Mouse (Mus musculus): Measurements from ENCODE around the gene Zfp423.

Gene Zfp423

GRCm38 (mm10) chr8:87740946-87741530 is 218.4 kb downstream of the Zfp423 start:
- DNase-seq = no peak

DNA sequence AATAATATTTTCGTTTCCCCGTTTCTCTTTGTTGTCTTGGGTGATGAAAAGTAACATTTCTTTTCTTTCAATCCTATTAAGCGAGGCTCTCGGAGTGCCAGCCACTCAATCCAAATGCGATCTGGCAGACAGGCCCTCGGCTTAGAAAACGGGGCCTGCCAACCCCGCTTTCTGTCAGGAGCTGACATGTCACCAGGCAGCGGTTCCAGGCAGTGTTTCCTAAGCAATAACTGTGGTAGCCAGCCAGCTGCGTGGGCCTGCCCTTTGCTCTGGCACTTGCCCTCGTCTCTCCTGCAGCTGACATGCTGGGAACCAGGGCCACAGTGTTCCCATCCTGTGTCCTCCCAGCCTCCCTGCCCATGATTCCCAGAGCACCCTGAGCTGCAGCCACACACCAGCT is 221.5 kb downstream of the Zfp423 start:
- peak; percentile 37 for DNase-seq

DNA sequence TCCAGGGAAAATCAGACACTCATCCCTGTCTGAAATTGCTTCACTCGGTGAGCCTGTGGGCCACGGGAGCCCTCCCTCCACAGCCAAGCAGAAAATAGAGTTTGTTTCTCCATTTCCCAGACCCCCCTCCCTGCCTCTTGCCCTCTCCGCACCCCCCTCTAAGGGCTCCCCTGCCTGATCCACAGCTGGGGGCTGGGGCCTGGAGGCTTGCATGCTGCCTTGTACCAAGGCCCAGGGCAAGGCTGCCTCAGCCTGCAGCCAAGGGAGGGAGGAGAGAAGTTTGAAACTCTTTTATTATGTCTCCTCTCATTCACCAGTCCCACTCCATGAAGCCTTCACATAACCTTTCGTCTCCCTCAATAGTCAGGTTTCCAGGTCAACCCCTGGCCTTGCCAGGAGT is 224.5 kb downstream of the Zfp423 start:
- DNase-seq = no peak

DNA sequence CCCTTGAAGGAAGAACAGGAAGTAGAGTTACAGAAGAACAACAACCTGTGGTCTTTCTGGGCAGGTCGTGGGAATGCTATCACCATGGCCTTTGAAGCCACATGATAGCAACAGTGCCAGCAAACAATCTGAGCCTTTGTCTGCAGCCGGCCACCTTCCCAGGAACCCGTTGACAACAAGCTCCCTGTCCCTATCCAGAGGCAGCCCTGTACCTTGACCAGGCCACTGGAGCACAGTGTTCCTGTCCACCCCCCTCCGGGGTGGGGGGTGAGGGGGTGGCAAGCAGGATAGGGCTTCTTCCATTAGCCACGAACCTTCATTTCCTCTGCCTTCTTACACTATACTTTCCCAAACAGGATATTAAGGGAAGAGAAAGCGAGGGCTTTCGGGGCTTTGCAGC is 224.9 kb downstream of the Zfp423 start:
- DNase-seq = no peak

DNA sequence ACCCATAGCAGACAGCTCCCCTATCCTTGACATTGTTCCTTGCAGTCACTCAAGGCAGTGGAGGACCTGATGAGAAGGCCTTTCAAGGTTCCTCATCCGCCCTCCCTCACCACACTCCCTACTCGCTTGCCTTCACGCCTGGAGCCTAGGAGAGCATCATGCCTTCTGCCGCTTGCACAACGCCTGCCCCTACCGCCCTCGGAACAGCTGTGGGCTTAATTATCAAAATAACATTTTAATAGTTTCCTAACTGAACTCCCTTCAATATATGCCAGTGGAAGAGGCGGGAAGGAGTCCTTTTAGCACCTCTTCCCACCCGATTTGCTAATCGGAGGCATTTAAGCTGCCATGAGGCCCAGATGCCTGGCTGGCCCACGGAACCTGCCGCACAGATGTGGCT is 228.3 kb downstream of the Zfp423 start:
- DNase-seq = no peak

DNA sequence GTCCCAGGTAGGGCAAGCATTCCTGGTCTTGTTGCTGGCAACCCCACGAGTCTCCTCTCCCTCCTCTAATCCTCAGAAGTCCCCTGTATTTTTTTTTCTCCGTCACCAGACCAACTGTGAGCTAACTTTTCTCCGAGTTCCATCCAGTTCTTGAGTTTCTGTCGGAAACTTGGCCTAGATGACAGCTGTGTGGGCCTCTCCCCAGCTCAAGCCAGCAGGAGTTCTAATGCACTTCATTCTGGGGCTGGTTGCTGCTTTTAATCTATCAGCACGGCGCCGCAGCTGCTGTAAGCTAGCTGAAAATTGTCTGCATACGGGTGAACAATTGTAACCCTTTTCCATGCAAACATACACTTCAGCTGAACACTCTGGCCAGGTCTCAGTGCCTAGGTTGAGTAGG is 236.4 kb downstream of the Zfp423 start:
- no peak for DNase-seq

- DNase-seq = no peak
Measured at GRCm38 (mm10) chr8:87719137-87719815, 240.1 kb downstream of the Zfp423 start.

DNA sequence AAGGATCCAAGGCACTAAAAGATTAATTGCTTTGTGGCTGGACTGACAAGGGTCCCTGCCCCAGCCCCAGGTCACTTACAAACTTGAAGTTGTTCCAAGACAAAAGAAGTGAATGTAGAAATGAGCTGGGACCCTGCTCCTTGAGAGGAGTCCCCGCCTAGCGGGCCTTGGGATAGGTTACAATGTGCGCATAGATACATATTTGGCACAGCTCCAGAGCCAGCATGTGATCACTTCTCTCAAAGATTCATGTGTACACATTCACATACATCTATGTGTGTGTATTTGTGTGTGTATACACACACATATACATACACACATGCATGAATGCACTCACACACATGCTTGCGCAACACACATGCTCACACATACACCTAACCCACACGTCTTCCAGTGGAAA is 241.9 kb downstream of the Zfp423 start:
- no peak for DNase-seq

DNA sequence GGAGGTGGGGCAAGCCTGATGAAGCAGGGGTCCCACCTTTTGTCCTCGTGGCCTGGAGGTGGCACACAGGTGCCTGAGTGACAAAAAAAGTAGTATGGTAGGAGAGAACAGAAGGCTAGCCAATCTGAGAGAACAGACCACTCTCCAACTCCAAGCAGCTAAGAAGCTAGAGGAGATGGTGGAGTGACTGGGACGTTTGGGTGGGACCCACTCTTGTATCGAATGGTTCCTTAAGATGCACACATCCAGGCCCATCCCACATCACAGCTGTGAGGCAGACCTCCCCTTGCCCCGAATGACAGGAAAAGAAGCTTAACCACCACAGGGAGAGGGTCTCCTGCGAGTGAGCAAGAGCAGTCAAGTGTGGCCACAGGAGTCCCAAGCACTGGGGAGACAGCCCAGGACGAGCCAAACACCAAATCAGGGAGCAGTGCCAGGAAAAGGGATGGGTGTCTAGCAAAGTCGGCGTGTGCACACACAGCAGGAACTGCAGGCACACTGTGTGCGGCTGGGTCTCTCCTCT is 242.6 kb downstream of the Zfp423 start:
- DNase-seq = no peak

GRCm38 (mm10) chr8:87715731-87716682 is 243.4 kb downstream of the Zfp423 start:
- peak; percentile 83 for DNase-seq

DNA sequence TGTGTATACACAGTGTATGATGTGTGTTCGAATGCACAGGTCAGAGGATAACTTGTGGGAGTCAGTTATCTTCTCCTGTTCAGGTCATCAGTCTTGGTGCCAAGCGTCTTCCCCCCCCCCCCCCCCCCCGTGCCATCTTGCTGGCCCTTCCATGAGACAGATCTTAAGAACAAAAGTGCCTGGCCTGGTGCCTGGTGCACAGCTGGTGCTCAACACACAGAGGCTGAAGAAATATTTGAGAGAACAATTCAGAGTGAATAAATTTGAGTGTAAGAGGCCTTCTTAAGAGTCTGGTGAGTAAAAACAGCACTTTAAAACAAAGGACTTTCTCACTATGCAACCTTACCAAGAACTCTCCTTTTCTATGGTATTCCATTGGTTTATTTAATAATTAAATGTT is 245.4 kb downstream of the Zfp423 start:
- peak; percentile 39 for DNase-seq

DNA sequence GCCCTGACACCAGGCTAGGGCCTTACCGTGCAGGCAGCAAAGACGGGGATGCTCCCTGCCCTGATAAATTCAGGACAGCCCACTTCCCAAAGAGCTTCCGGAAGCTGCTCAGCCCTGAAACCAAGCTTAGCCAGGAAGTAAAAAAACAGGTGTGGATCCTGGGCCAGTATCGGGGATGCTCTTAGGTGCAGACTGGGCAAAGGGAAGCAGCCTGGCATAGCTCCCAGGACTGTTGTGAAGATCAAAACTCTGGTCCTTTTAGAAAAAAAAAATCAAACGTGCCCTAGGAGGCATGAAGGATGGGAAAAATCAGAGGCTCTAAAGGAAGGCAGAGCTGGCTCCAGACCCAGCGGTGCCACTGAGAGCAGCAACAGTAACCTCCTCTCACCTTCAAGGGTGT is 247.4 kb downstream of the Zfp423 start:
- no peak for DNase-seq

- DNase-seq = no peak
Measured at GRCm38 (mm10) chr8:87708127-87708637, 251.2 kb downstream of the Zfp423 start.

GRCm38 (mm10) chr8:87707176-87707575 is 252.2 kb downstream of the Zfp423 start:
- no peak for DNase-seq

GRCm38 (mm10) chr8:87704756-87705155 is 254.6 kb downstream of the Zfp423 start:
- DNase-seq = no peak

GRCm38 (mm10) chr8:87702790-87703311 is 256.5 kb downstream of the Zfp423 start:
- DNase-seq = no peak

DNA sequence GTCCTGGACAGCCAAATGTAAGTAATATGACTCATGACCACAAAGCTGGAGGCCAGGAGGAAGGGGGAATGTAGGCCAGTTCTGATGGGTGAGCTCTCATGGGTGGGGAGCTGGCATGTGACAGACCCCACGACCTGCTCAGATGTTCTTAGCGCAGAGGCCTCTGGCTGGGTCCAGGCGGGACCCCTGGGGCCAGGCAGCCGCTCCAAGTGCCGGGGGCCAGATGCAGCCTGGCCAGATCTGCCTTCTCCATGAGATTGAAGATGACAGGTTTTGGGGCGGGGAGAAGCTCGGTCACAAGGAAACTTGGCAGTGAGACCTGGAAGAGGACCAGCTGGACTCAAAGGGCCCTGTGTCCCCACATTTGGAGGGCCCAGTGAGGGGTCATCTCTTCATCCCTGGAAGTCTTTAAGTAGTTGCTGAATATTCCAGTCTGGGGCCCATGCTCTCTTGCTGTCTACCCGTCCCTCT is 257.3 kb downstream of the Zfp423 start:
- DNase-seq = peak; percentile 26

- no peak for DNase-seq
Measured at GRCm38 (mm10) chr8:87701583-87701982, 257.8 kb downstream of the Zfp423 start.

DNA sequence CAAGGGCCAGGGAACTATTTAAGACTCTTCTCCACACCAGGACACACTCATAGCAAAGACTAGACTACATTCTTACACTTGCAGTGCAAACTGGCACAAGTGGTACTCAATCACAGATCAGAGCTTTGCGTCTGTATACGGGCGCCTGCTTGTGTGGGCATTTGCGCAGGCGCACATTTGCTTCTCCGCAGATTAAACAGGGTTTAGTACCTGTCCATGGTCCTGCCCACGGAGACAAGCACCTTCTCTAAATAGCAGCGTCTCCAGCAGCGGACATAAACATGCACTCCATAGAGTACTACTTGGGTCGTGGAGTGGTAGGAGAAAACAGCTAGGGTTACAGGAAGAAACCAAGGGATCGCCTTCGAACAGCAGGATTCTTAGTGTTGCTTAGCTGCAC is 259.1 kb downstream of the Zfp423 start:
- DNase-seq = peak; percentile 49

- DNase-seq = no peak
Measured at GRCm38 (mm10) chr8:87697127-87697526, 262.3 kb downstream of the Zfp423 start.

DNA sequence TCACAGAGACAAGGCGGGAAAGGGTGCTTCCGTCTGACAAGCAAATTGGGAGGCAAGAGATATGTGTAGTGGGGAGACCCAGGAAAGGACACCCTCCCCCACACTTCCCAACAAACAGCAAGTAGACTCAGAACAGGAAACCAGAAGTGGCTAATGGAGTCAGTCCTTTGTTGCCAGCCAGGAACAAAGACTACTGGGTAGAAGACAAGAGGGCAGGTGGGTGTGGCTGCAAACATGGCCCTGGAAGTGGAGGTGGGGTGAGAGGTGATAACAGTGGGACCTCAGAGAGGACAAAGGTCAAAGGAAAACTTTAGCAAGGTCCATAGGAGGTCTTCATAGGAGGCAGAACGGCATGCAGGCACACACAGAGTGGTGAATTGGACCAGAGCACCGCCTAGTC is 265.7 kb downstream of the Zfp423 start:
- no peak for DNase-seq

Measured in lung, postnatal 36 days (tissue).